Mouse (Mus musculus): ENCODE data around the gene Fat4. TPM values are rescaled to one million over a fixed set of nuclear protein-coding genes. Genes with fewer than 3 reads are reported as not detected.

Fat4 gene
- total RNA-seq, 2 experiments from 2014 or later, result 2.0 to 3.6 TPM

- DNase-seq, result no peak
- Histone ChIP-seq H3K27ac (no peak overlapping the region), H3K4me3 (no peak overlapping the region)
- intact Hi-C loops (cut with DNase I), result no loop called here
- TF ChIP-seq CTCF (IDR thresholded peaks at IDR 0.05), result no peak
Measured at GRCm38 (mm10) chr3:39046425-39046824, 159.7 kb downstream of the Fat4 start.

DNA sequence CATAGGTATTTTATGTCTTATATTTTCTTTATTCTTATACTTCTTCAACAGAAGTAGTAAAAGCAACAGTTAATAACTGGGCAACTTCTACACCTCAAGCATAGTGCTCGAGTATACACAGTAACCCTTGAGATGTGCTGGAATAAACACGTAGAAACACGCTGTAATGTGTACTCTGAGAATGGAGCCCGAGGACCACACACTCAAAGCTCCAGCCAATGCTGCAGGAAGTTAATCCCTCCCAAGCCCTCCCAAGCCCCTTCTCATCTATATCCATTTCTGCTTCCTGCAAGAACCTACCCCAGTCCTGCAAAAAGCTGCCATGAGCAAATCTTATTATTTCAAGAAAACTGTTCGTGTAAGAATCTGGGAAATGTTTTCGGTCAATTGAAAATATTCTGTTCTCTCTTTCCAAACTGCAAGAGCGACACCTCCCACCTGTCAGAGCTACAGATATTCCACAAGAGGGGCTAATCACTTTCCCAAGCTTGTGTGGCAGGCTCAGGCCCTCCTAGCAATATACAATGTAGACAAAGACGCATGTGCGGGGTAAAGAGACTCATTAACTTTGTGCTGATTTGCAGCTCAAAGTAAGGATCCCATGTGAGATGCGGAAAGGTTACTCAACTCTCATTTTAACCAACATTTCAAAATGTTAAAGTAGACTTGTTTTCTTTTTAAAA is 161.0 kb downstream of the Fat4 start:
- H3K27ac ChIP-seq, result no peak overlapping the region
- TF ChIP-seq CTCF (IDR thresholded peaks at IDR 0.05), result no peak
- no peak for DNase-seq
- no peak overlapping the region for H3K4me3 ChIP-seq
- intact Hi-C loops (cut with DNase I), result no loop called here

GRCm38 (mm10) chr3:39048304-39048667 is 161.5 kb downstream of the Fat4 start:
- TF ChIP-seq CTCF (IDR thresholded peaks at IDR 0.05), result no peak
- no peak overlapping the region for H3K4me3 ChIP-seq
- H3K27ac ChIP-seq, result no peak overlapping the region
- DNase-seq, result no peak
- intact Hi-C loops (cut with DNase I), result no loop called here

DNA sequence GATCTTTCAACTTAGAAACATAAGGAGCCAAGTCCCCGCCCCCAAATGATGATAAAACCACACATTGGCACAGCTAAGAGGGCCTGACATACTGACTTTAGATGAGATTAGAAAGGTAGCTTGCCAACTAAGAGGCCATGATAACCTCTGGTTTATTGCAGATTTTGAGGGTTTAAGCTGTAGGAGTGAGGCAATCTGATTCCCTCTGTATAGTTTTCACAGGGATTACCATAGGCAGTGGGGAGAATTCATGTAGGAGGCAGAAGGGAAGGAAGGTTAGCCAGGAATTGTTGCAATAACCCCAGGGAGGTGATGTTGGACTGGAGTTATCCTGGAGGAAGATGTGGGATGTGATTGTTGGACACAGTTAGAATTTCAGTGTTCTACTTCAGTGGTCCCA is 163.4 kb downstream of the Fat4 start:
- no peak for DNase-seq
- intact Hi-C loops (cut with DNase I), result no loop called here
- no peak overlapping the region for H3K27ac ChIP-seq
- no peak overlapping the region for H3K4me3 ChIP-seq
- TF ChIP-seq CTCF (IDR thresholded peaks at IDR 0.05), result no peak

GRCm38 (mm10) chr3:39053072-39053471 is 166.3 kb downstream of the Fat4 start:
- Histone ChIP-seq H3K4me3 (no peak overlapping the region), H3K27ac (no peak overlapping the region)
- DNase-seq, result no peak
- intact Hi-C loops (cut with DNase I), result no loop called here
- no peak for TF ChIP-seq CTCF (IDR thresholded peaks at IDR 0.05)
